Mouse (Mus musculus) brain, embryonic 18.5 days (tissue): ENCODE data around the gene Syvn1.
A peak's percentile ranks its signal among the peaks of the same experiment; 100 is the strongest.
"Not testable (repeated sequence)": the region's sequence is repeated elsewhere in the genome, so short reads cannot be mapped to it uniquely, and the experiment has no call there.

Experiments used
- DNase-seq: peaks from one replicate; pipeline ENCODE4 v3.0.0-alpha.2; 2012; ENCODE audit warnings: low read depth, low spot score

Gene Syvn1

DNA sequence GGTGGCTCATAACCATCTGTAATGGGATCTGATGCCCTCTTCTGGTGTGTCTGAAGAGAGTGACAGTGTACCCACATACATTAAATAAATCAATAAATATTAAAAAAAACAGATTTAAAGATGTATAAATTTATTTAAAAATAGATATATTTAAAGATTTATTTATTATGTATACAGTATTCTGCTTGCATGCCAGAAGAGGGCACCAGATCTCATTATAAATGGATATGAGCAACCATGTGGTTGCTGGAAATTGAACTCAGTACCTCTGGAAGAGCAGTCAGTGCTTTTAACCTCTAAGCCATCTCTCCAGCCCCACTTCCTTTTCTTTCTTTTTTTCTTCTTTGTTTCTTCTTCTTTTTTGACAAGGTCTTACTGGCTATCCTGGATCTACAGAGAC is 6.4 kb upstream of the Syvn1 start:
- no peak for DNase-seq

- DNase-seq, result no peak
Observed at GRCm38 (mm10) chr19:6042293-6042692, 4.1 kb upstream of the Syvn1 start.

DNA sequence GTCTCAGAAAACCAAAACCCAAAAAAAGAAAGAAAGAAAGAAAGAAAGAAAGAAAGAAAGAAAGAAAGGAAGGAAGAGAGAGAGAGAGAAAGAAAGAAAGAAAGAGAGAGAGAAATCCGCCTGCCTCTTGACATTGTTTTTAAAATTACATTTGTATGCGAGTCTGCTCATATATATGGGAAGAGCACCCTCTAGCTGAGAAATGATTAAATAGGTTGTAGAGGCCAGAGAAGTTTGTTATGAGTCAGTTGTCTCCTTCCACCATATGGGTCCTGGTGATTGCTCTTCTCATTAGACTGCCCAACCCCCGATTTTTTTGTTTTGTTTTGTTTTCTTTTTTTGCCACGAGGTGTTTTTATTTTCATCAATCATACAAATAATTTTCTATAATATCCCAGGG is 2.3 kb upstream of the Syvn1 start:
- not testable (repeated sequence) for DNase-seq

GRCm38 (mm10) chr19:6045366-6046293 is 746 bp upstream of the Syvn1 start:
- no peak for DNase-seq

GRCm38 (mm10) chr19:6047154-6047898 is 950 bp downstream of the Syvn1 start:
- no peak for DNase-seq

DNA sequence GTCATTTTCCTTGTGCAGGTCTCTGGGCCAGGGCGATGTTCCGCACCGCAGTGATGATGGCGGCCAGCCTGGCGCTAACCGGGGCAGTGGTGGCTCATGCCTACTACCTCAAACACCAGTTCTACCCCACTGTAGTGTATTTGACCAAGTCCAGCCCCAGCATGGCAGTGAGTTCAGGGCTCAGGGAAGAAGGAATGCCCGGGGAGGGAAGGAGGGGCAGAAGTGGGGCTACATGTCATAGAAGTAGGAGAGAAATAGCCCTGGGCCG is 1.5 kb downstream of the Syvn1 start:
- DNase-seq, result no peak

DNA sequence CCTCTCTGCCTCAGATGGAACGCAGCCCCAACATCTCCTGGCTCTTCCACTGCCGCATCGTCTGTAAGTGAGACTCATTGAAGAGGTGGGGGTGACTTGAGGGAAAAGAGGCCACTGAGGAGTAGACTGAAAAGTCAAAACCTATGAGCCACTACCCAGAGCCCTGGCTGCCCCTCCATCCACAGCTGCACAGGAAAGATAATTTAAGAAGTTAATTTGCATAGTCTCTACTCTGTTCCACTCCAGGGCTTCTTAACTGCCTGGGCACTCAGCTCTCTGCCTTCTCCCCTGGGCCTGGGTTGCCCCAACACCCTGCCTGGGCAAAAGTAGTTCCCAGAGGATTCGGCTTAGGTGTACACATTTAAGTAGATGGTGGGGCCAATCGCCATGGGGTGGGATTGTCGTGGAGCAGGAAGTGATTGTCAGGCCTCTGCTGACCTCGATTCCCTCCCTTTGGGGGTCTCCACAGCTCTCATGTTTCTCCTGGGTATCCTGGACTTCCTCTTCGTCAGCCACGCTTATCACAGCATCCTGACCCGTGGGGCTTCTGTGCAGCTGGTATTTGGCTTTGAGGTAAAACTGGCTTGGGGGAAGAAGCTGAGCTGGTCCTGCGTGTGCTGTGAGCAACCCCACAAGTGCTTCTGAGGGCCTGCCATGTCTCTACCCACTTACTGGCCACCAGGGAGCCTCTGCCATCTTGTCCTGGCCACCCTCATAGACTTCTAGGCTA is 2.5 kb downstream of the Syvn1 start:
- no peak for DNase-seq

- DNase-seq, result no peak
Observed at GRCm38 (mm10) chr19:6052516-6052915, 6.1 kb downstream of the Syvn1 start.

DNA sequence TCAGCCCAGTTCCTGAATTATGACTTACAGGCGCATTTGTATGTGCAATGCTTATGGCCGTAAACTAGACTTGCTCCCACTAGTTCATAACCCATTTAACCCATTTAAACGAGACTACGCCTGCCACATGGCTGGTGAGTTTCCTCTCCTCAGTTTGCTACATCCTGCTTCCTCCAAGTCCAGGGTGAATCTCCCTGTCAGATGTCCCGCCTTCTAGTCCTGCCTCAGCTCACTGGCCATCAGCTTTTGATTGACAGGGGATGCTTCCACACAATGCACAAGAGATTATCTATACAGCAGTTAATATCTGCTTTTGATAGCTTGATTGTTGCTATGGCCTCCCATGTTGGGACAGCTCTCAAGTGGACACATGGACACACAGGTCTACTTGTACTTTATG is 7.9 kb downstream of the Syvn1 start:
- no peak for DNase-seq

DNA sequence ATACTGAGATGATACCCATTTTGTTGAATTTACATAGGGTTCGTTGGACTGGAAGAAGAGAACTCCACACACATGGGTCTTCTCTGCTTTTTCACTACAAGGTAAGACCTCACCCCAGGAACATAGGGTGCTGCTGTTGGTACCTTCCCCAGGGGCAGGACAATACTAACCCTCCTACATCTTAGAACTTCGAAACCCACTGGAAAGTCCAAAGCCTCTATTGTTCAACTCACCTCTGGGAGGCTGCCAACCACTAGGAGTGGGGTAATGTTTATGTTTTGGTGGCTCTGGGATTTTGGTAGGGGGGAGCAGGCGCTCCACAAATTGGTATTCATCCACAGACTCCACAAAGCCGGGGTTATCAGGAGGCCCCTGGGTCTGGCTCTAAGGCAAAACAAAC is 10.3 kb downstream of the Syvn1 start:
- no peak for DNase-seq

DNA sequence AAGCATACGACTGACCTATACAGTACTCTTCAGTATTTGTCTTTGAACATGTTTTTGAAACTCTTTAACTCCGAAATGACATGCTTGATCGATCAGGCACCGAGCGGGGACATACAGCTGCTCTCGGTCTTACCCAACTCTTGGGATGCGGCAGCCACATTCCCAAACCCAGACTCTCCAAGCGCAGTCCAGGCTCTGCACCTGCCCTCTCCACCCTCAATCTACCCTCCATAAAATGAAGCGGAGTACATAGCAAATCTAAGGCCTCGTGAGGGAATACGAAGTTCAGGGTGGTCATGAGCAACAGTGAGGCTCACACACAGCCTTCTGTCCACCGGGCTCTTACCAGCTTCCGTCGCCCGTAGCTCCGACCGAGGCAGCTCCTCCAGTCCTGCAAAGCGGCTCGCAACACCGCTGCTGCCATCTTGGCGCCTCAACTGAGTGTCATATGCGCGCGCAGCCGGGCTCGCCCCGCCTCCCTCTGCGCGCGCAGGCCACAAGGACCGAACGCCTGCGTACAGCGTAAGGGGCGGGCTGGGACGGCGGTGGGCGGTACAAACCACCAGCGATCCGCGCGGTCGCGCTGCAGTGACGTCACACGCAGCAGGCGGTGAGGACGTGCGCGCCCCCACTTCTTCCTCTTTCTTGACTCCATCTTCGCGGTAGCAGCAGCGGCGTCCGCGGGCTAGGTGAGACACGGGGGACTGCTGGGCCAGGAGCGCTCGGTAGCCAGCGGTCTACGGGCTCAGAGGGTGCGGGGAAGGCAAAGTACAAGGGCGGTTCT is 11.1 kb downstream of the Syvn1 start, which contains the start of the genes Mrpl49 and Fau:
Mrpl49 (minus strand) TSS at position 473 of the 784 bp plus-strand sequence.
Fau (plus strand) TSS at position 532 of the 784 bp plus-strand sequence.
- DNase-seq, result peak; percentile 95

- DNase-seq, result no peak
Observed at GRCm38 (mm10) chr19:6058513-6058912, 12.1 kb downstream of the Syvn1 start.

DNA sequence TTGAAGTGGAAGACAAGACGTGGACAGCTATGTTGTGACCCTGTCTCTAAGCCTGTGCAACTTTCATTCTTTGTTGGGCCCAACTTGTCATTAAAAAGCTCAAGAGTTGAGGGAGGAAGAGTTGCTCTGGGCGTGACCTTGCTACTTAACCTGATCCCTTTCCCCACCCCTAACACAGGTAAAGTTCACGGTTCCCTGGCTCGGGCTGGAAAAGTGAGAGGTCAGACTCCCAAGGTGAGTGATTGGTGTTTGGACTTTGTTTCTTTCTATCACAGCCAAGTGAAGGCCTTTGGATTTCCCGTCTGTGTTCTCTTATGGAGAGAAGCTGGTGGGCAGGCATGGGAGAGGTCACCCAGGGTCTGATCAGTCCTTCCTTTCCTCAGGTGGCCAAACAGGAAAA is 12.6 kb downstream of the Syvn1 start:
- no peak for DNase-seq

- DNase-seq, result peak; percentile 91
Observed at GRCm38 (mm10) chr19:6061021-6061533, 14.7 kb downstream of the Syvn1 start, which contains the start of gene Znhit2. Znhit2 (plus strand) TSS chr19:6061192.

GRCm38 (mm10) chr19:6061641-6062302 is 15.4 kb downstream of the Syvn1 start:
- no peak for DNase-seq

DNA sequence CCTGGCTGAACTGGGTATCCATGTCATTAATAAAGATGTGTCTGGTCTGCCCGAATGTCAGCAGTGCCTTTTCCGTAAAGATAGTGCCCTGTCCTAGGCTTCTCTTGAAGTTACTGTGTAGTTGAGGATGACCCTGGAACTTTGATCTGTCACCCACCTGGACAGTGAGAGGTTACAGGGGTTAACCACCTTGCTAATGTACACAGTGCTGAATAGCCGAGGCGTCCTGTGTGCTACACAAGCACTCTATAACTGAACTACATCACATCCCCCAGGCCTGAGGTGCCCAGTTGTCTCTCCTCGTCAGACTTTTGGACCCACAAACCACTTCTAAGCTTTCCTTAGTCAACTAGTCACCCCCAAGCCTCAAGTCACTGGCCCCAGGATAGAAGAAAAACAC is 16.0 kb downstream of the Syvn1 start:
- DNase-seq, result no peak

DNA sequence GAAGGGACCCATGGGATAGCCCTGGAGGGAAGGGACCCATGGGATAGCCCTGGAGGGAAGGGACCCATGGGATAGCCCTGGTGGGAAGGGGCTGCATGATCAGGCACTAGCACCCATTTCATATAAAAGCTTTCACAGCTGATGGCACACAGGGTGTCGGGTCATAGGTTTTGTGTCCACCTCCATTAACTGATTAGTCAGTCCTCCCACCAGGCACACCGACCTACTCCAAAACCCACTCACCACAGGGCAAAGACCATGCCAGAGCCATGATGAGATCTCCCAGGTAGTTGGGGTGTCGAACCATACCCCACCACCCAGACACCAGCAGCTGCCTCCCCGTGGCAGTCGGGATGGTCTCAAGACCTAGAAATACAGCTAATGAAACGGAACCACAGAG is 16.7 kb downstream of the Syvn1 start:
- DNase-seq, result no peak

- no peak for DNase-seq
Observed at GRCm38 (mm10) chr19:6066571-6066970, 20.2 kb downstream of the Syvn1 start.

DNA sequence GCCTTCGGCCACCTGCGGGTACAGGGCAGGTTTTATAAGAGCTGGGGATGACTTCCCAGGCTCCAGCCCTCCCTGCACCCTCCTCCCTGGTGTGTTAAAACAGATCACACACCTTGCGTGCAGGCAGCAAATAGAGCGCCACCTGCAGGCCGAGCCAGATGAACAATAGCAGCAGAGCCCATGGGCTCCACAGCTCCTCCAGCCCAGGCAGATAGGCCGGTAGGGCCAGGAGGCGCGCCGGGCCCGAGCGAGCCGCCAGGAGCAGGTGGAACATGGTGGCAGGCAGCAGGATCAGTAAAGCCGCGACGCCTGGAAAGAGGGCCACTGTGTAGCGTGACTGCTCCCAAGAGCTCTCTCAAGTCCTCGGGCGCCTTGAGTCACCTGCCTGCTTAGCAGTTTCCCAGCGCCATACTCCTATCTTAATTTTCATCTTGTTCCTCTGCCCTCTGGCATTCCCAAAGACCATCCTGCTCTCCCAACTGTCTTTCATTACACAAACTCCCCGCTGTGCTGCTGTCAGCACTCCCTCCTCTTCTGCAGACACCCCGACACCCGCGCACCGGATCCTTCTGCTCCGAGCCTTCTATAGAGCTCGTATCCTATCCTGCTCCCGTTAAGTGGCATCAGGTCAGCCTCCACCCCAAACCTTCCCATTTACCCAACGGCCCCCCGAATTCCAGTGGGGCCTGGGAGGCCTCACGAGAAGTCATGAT is 20.8 kb downstream of the Syvn1 start:
- DNase-seq, result no peak
